Mouse (Mus musculus) neural tube, embryonic 15.5 days (tissue): ENCODE results near the gene Dhx57. TPM values are rescaled to one million over a fixed set of nuclear protein-coding genes. Genes with fewer than 3 reads are reported as not detected.
"Not testable (repeated sequence)": the region's sequence is repeated elsewhere in the genome, so short reads cannot be mapped to it uniquely, and the experiment has no call there.

Experiments used
- ATAC-seq: fragments of 200-750 bp; cut with Nextera tagmentation; 2 replicates; pipeline ENCODE4 v1.8.0; 2017; ENCODE audit warnings: mild to moderate bottlenecking, moderate TSS enrichment, moderate library complexity; ENCODE audit not compliant: low FRiP score
- H3K27ac ChIP-seq: fragments of 300-500 bp; sonication (generic); replicated peaks from 2 replicates; pipeline ENCODE4 v1.5.1; 2015; ENCODE audit warnings: mild to moderate bottlenecking, inconsistent platforms
- H3K27me3 ChIP-seq: fragments of 300-500 bp; sonication (generic); replicated peaks from 2 replicates; pipeline ENCODE4 v1.6.1; 2015; ENCODE audit warnings: inconsistent platforms
- H3K36me3 ChIP-seq: fragments of 300-500 bp; sonication (generic); 2 replicates; pipeline ENCODE4 v1.6.1; 2015; ENCODE audit warnings: inconsistent platforms
- H3K4me1 ChIP-seq: fragments of 300-500 bp; sonication (generic); 2 replicates; pipeline ENCODE4 v1.6.1; 2015; ENCODE audit warnings: inconsistent platforms
- H3K4me2 ChIP-seq: fragments of 300-500 bp; sonication (generic); 2 replicates; pipeline ENCODE4 v1.6.1; 2015; ENCODE audit warnings: inconsistent platforms, mild to moderate bottlenecking, moderate library complexity
- H3K4me3 ChIP-seq: fragments of 300-500 bp; sonication (generic); replicated peaks from 2 replicates; pipeline ENCODE4 v1.5.1; 2015; ENCODE audit warnings: mild to moderate bottlenecking, inconsistent platforms
- H3K9ac ChIP-seq: fragments of 300-500 bp; sonication (generic); replicated peaks from 2 replicates; pipeline ENCODE4 v1.6.1; 2015; ENCODE audit warnings: mild to moderate bottlenecking, inconsistent platforms
- H3K9me3 ChIP-seq: fragments of 300-500 bp; sonication (generic); replicated peaks from 2 replicates; pipeline ENCODE4 v1.6.1; 2016; ENCODE audit warnings: inconsistent platforms
- WGBS: fragments of 180-500 bp; shearing (Covaris S2); methylation state at CpG from one replicate; pipeline ENCODE4 v1.1.7; 2015; ENCODE audit warnings: mixed read lengths; 5-methylcytosine and 5-hydroxymethylcytosine counted together
- polyA plus RNA-seq: library from polyadenylated mRNA; unstranded; fragments of >200 nt; fragmentation: Nextera tagmentation; extraction: Ambion mirVana; gene quantifications from 2 replicates; pipeline ENCODE4 v1.2.1, GENCODE M21; 2015

Gene Dhx57
- polyA plus RNA-seq, 1 experiment from 2014 or later, result 50.5 TPM

DNA sequence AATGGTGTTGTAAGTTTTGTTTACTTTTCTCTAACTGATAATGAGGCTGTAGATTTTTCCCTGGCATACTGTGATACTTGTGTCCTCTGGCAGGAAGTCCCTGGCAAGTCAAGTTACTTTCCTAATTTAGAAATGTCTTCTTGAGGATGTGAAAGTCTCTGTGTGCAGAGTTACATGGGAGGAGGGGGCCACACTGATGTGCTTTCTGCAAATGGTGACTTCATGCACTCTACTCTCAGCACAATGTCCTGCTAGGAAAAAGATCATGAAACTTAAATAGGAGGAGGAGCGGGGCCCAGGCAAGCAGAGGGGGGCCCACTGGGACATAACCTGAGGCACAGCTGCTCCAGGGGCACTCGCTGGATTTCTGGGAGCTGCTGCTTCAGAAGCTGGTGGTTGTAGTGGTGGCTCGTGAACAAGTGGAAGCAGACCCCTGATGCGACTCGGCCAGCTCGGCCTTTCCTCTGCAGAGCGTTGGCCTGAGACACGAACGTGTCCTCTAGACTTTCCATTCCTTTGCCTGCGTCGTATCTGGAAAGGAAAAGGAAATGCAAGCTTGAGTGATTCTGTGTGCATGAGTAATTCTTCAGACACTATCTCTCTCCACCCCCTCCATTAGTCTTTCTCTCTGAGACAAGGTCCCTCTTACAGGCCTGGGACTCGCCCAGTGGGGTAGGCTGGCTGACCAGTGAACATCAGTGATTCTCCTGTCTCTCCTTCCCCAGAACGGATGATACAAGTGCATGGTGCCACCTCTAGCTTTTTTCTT, 37.3 kb downstream of the Dhx57 start:
- H3K36me3 ChIP-seq, result peaks cover 98% of the 10 kb centered on the region
- H3K27me3 ChIP-seq, result no peaks in the 10 kb centered on the region
- no peak overlapping the region for H3K9ac ChIP-seq
- H3K9me3 ChIP-seq, result no peaks in the 10 kb centered on the region
- H3K4me3 ChIP-seq, result no peak overlapping the region
- no peak overlapping the region for H3K27ac ChIP-seq
- H3K4me1 ChIP-seq, result no peaks in the 10 kb centered on the region
- ATAC-seq, result no peak
- H3K4me2 ChIP-seq, result no peak overlapping the region
- 94% methylated on average over 13 of the region's 13 CpGs for WGBS

DNA sequence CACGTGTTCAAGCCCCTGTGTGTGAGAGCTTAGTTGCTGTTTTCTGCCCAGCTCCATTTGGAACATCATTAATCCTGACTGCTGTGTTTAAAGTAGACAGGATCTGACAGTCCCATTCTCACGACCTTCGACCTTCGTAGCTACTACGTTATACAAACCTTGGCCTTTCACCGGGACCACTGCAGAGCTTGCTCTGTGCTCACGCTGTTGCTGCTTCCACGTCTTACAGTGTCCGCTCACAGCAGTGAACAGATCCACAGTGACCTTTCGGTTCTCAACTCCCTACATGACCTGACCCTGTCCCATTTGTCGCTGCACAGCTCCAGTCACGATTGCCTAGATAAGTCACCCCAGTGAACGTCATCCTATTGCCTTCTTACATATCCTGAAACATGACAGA, 47.2 kb downstream of the Dhx57 start:
- no peak overlapping the region for H3K9ac ChIP-seq
- H3K27ac ChIP-seq, result no peak overlapping the region
- ATAC-seq, result no peak
- H3K4me3 ChIP-seq, result no peak overlapping the region
- no peaks in the 10 kb centered on the region for H3K27me3 ChIP-seq
- H3K36me3 ChIP-seq, result peaks cover 90% of the 10 kb centered on the region
- no peaks in the 10 kb centered on the region for H3K9me3 ChIP-seq
- H3K4me1 ChIP-seq, result no peaks in the 10 kb centered on the region
- 66% methylated on average over 13 of the region's 13 CpGs for WGBS
- no peak overlapping the region for H3K4me2 ChIP-seq

DNA sequence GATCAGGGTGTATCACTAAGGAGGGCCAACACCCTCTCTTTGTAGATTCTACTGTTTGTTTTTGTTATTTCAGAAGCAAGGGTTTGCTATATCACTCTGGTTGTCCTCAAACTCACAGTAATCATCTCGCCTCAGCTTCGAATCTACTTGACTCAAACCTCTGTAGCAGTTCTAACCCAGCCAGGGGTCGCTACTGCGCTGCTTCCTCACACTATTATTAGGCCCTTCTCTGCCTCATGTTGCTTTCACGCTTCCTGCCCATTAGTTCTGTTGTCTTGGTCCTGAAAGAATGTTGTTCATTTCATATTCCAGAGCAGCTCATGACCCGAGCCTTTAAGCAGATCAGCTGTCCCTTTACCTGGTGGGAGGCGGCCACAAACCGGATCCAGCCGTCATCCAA, 48.7 kb downstream of the Dhx57 start:
- ATAC-seq, result no peak
- H3K9me3 ChIP-seq, result no peaks in the 10 kb centered on the region
- H3K27ac ChIP-seq, result no peak overlapping the region
- H3K4me3 ChIP-seq, result no peak overlapping the region
- 88% methylated on average over 9 of the region's 9 CpGs for WGBS
- no peaks in the 10 kb centered on the region for H3K27me3 ChIP-seq
- H3K4me2 ChIP-seq, result no peak overlapping the region
- peaks cover 84% of the 10 kb centered on the region for H3K36me3 ChIP-seq
- H3K9ac ChIP-seq, result no peak overlapping the region
- H3K4me1 ChIP-seq, result no peaks in the 10 kb centered on the region

DNA sequence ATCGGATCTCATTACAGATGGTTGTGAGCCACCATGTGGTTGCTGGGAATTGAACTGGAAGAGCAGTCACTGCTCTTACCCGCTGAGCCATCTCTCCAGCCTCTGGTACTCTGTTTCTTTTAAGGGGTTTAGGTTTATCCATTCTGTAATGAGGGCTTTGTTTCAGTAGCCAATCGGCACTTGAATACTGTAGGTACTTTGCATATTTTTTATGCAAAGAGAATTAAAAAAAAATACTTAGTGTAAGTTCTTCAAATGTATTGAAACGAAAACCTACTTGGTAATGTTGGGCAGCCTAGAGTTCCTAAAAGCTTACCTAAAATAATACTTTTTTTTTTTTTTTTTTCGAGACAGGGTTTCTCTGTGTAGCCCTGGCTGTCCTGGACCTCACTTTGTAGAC, 52.8 kb downstream of the Dhx57 start:
- H3K4me1 ChIP-seq, result no peaks in the 10 kb centered on the region
- no peak overlapping the region for H3K27ac ChIP-seq
- H3K4me3 ChIP-seq, result no peak overlapping the region
- H3K4me2 ChIP-seq, result no peak overlapping the region
- no peaks in the 10 kb centered on the region for H3K9me3 ChIP-seq
- H3K36me3 ChIP-seq, result peaks cover 50% of the 10 kb centered on the region
- WGBS, result 89% methylated on average over 5 of the region's 5 CpGs
- no peaks in the 10 kb centered on the region for H3K27me3 ChIP-seq
- ATAC-seq, result no peak
- no peak overlapping the region for H3K9ac ChIP-seq

DNA sequence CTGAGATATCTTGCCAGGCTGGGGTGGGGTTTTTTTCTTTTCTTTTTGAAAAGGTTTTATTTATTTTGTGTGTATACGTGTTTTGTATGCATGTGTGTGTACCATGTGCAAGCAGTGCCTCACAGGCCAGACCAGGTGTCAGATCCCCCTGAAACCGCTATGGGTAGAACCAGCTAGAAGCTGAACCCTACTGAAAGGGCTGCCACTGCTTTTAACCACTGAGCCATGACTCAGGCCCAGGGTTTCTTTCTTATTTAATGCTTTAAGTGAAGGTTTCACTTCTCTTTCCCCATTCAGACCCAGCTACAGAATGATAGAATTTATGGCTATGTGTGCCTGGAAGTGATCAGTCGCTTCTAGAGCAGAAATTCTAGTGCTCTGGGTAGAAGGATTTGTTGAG, 53.5 kb downstream of the Dhx57 start:
- no peaks in the 10 kb centered on the region for H3K27me3 ChIP-seq
- H3K9me3 ChIP-seq, result no peaks in the 10 kb centered on the region
- H3K9ac ChIP-seq, result no peak overlapping the region
- H3K27ac ChIP-seq, result no peak overlapping the region
- 95% methylated on average over 3 of the region's 3 CpGs for WGBS
- no peak overlapping the region for H3K4me2 ChIP-seq
- H3K4me3 ChIP-seq, result no peak overlapping the region
- no peak for ATAC-seq
- peaks cover 44% of the 10 kb centered on the region for H3K36me3 ChIP-seq
- no peaks in the 10 kb centered on the region for H3K4me1 ChIP-seq

DNA sequence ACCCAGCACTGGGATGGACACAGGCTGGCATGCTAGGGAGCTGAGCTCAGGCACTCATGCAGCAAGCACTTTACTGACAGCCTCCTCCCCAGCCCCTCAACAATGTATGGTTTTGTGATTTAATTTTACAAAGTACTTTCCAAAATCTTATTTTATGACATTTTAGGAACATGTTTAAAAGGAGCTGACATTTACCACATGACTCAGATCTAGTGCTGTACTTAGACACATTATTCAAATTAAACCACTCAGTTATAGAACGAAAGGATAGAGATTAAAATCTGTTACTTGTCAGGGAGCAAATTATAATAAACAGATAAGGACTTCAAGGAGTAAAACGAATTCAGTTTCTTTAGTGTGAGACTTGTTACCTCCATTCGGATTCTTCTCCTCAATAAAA, 54.8 kb downstream of the Dhx57 start:
- no peaks in the 10 kb centered on the region for H3K9me3 ChIP-seq
- no peak overlapping the region for H3K4me2 ChIP-seq
- no peaks in the 10 kb centered on the region for H3K27me3 ChIP-seq
- H3K27ac ChIP-seq, result no peak overlapping the region
- no peaks in the 10 kb centered on the region for H3K4me1 ChIP-seq
- peaks cover 34% of the 10 kb centered on the region for H3K36me3 ChIP-seq
- ATAC-seq, result no peak
- no peak overlapping the region for H3K9ac ChIP-seq
- no peak overlapping the region for H3K4me3 ChIP-seq
- 90% methylated on average over 3 of the region's 3 CpGs for WGBS

DNA sequence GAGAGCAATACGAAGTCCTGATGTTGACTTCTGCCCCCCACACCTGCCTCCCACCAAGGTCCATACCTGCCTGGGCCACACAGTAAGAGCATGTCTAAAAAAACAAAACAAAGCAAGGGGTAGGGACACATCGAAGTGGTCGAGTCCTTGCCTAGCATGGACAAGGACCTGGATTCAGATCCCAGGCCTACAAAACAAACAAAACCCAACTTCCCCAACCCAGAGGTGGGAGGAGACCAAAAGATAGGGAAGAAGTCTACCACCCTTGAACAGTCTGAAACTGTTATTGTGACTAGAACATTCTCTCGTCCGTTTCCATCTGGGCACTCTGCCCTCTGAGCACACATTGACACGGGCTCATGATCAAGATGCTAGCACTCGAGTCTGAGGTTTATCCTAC, 55.9 kb downstream of the Dhx57 start:
- peaks cover 2% of the 10 kb centered on the region; the same call in 1 of the 2 replicates for H3K4me1 ChIP-seq
- WGBS, result 88% methylated on average over 7 of the region's 7 CpGs
- peaks cover 24% of the 10 kb centered on the region for H3K36me3 ChIP-seq
- no peaks in the 10 kb centered on the region for H3K27me3 ChIP-seq
- no peak overlapping the region for H3K9ac ChIP-seq
- no peak overlapping the region for H3K27ac ChIP-seq
- no peak overlapping the region for H3K4me3 ChIP-seq
- no peaks in the 10 kb centered on the region for H3K9me3 ChIP-seq
- ATAC-seq, result no peak
- H3K4me2 ChIP-seq, result no peak overlapping the region

DNA sequence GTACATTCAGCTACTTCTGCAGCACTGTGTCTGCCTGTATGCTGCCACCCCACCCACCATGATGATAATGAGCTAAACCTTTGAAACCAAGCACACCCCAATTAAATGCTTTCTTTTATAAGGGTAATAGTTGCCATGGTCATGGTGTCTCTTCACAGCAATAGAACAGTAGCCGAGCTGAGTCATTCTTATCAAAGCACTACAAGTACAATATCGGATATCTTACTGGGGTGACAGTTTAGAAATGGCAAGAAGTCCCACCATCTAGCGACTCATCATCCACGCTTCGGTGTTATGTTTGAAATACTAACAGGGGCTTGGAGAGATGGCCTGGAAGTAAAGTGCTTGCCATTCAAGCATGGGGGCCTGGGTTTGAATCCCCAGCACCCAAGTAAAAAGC, 56.4 kb downstream of the Dhx57 start:
- no peak overlapping the region for H3K4me3 ChIP-seq
- no peak overlapping the region for H3K4me2 ChIP-seq
- H3K27ac ChIP-seq, result no peak overlapping the region
- 95% methylated on average over 5 of the region's 5 CpGs for WGBS
- H3K27me3 ChIP-seq, result no peaks in the 10 kb centered on the region
- no peak overlapping the region for H3K9ac ChIP-seq
- no peak for ATAC-seq
- peaks cover 7% of the 10 kb centered on the region; the same call in 1 of the 2 replicates for H3K4me1 ChIP-seq
- H3K36me3 ChIP-seq, result peaks cover 20% of the 10 kb centered on the region
- H3K9me3 ChIP-seq, result no peaks in the 10 kb centered on the region

DNA sequence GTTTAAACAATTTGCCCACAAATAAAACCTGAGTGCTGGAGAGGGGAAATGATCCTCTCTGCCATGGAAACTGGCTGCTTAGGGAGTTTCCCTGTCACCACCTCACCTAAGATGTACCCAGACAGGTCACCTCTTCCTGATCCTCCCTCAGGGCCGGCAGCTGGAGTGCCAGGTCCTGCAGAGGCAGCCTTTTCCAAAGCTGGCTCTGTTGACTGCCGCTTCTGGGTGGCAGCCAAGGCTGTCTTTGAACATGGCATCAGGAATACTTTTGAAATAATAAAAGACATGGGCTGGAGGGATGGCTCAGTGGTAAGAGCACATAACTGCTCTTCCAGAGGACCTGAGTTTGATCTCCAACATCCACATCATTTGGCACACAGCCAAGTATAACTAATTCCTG, 60.9 kb downstream of the Dhx57 start:
- no peaks in the 10 kb centered on the region for H3K27me3 ChIP-seq
- ATAC-seq, result no peak
- no peaks in the 10 kb centered on the region for H3K9me3 ChIP-seq
- no peak overlapping the region for H3K27ac ChIP-seq
- peaks cover 13% of the 10 kb centered on the region for H3K4me1 ChIP-seq
- no peak overlapping the region for H3K4me2 ChIP-seq
- no peak overlapping the region for H3K4me3 ChIP-seq
- H3K36me3 ChIP-seq, result no peaks in the 10 kb centered on the region
- WGBS, result 81% methylated on average over 2 of the region's 2 CpGs
- no peak overlapping the region for H3K9ac ChIP-seq

DNA sequence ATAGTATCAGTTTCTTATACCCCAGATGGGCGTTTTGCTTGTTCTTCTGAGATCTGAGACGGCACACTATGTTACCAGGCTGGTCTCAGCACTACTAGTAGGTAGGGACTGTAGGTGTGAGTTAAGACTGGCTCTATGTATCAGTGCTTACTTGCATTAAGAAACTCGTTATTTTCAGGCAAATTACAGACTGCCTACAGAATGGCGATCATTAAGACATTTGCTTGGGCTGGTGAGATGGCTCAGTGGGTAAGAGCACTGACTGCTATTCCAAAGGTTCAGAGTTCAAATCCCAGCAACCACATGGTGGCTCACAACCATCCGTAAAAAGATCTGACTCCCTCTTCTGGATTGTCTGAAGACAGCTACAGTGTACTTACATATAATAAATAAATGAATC, 65.1 kb downstream of the Dhx57 start:
- not testable (repeated sequence) for H3K36me3 ChIP-seq, H3K27me3 ChIP-seq, H3K9me3 ChIP-seq, ATAC-seq
- Histone ChIP-seq H3K9ac (peak overlapping the region; percentile 64), H3K4me1 (peaks cover 16% of the 10 kb centered on the region), H3K27ac (peak overlapping the region; percentile 85), H3K4me3 (peak overlapping the region; percentile 61), H3K4me2 (peak overlapping the region; percentile 66)
- 56% methylated on average over 5 of the region's 5 CpGs for WGBS

DNA sequence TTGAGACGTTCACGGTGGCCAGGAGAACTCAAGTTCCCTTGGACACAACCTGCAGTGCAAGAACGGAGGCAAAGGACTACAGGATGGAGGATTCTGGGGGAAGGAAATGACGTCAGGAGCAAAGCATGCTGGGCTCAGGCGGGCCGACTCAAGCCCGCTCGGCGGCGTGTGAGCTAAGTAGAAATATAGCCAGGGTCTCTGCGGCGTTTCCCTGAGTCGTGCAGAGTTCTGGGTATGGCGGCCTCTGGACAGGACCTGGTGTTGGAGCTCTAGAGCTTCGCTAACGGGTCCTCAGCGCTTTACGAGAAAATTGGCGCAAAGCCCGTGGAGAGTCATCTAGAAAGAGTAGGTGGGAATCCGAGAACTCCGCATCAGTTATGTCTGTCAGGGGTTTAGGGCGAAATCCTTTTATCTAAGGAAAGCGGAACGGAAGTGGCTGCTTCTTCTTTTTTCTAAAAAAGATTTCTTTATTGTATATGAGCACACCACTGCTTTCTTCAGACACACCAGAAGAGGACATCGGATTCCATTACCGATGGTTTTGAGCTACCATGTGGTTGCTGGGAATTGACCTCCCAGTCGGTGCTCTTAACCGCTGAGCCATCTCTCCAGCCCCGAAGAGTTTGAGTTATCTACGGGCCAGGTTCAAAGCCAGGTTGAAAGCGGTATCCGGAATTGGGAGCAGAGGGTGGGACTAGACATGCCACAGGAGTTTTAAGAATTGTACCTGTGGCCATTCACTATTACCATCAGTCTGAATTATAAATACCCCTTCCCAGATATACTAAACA, 65.8 kb downstream of the Dhx57 start, which contains the start of gene Gemin6:
Gene Gemin6, plus strand, starts transcription at position 116 of the 791 bp plus-strand sequence.
- ATAC-seq, result peak; percentile 99

DNA sequence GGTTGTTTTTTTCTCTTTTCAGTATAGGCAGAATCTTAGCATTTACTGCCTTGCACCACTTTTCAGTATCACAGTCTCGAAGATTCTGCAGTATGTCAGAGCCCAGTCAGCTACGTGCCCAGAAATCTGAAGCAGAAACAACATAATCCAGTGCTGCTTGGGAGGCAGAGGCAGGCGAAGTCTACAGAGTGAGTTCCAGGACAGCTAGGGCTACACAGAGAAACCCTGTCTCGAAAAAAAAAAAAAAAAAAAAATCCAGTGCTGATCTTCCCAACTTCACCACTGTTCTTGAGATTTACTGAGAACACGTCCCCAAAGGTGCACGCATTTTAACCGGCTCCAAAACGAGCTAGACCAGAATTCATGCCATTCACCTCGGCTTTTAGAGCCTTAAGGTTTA, 66.4 kb downstream of the Dhx57 start:
- Histone ChIP-seq H3K36me3 (no peaks in the 10 kb centered on the region), H3K9ac (peak overlapping the region; percentile 64), H3K4me1 (peaks cover 9% of the 10 kb centered on the region), H3K27ac (peak overlapping the region; percentile 85), H3K27me3 (no peaks in the 10 kb centered on the region), H3K9me3 (no peaks in the 10 kb centered on the region), H3K4me3 (peak overlapping the region; percentile 61), H3K4me2 (peak overlapping the region; percentile 66)
- 3% methylated on average over 9 of the region's 9 CpGs for WGBS
- peak; percentile 75 for ATAC-seq

More for the DNA sequence above, 65.8 kb downstream of the Dhx57 start, which contains the start of gene Gemin6:
- H3K4me1 ChIP-seq, result peaks cover 15% of the 10 kb centered on the region
- under 1% methylated on average over 33 of the region's 33 CpGs for WGBS
- H3K27ac ChIP-seq, result peak within 1 kb of the TSS; percentile 85
- H3K27me3 ChIP-seq, result no peaks in the 10 kb centered on the region
- H3K4me2 ChIP-seq, result peak within 1 kb of the TSS; percentile 66
- H3K9ac ChIP-seq, result peak within 1 kb of the TSS; percentile 64
- no peaks in the 10 kb centered on the region for H3K9me3 ChIP-seq
- no peaks in the 10 kb centered on the region for H3K36me3 ChIP-seq
- H3K4me3 ChIP-seq, result peak within 1 kb of the TSS; percentile 61
